ENCODE assay signal across 12 mouse cellular contexts in genomic region chr14:73838890-73839289, GRCm38 (mm10).
DNase-seq lines count a peak whose midpoint lies in the region; ATAC-seq and TF ChIP-seq lines count a peak whose summit lies in the region.
"Had no signal": no experiment of that assay in that cellular context is flagged by ENCODE, and none has a peak within 500 bp of the region (broad histone marks: within the 10 kb centered on the region; RNA-seq: fewer than 3 reads in every experiment).

No protein-coding gene starts in this region.

- TF ChIP-seq EP300 in heart, adult 2 months (IDR thresholded peaks at IDR 0.05; ENCODE audit: insufficient read depth, low read depth, low read length) = 0 out of 2 replicates have a peak, but pooled peaks have one; percentile 22

- no peak overlapping the region for H3K27ac ChIP-seq in heart, adult 2 months
- no peak overlapping the region for H3K27ac ChIP-seq in heart, embryonic 12.5 days (ENCODE audit: poor library complexity, severe bottlenecking)
- H3K27ac ChIP-seq: embryonic facial prominence, embryonic 13.5 days; hindbrain, embryonic 12.5 days had no signal

- no peak overlapping the region for H3K9ac ChIP-seq in heart, adult 2 months (ENCODE audit: low read depth, low read length)
- no peak overlapping the region for H3K9ac ChIP-seq in heart, embryonic 12.5 days
- H3K9ac ChIP-seq: embryonic facial prominence, embryonic 13.5 days; hindbrain, embryonic 12.5 days had no signal

- no peak overlapping the region for H3K4me2 ChIP-seq in heart, embryonic 12.5 days
- H3K4me2 ChIP-seq: embryonic facial prominence, embryonic 13.5 days; hindbrain, embryonic 12.5 days had no signal

- no peak overlapping the region for H3K4me3 ChIP-seq in heart, adult 2 months
- no peak overlapping the region for H3K4me3 ChIP-seq in heart, embryonic 12.5 days
- H3K4me3 ChIP-seq: embryonic facial prominence, embryonic 13.5 days; hindbrain, embryonic 12.5 days had no signal

- ATAC-seq in heart, embryonic 12.5 days (ENCODE audit: insufficient number of reproducible peaks, low FRiP score) = no peak
- ATAC-seq in megakaryocyte progenitor cell, adult 5-6 weeks (replicated peaks; ENCODE audit: poor library complexity) = peak; percentile 60

- H3K27me3 ChIP-seq in heart, adult 2 months (ENCODE audit: control insufficient read depth, insufficient read depth, low read length) = no peaks in the 10 kb centered on the region
- no peaks in the 10 kb centered on the region for H3K27me3 ChIP-seq in heart, embryonic 12.5 days (replicated peaks)
- H3K27me3 ChIP-seq: CH12.LX; embryonic facial prominence, embryonic 13.5 days; hindbrain, embryonic 12.5 days had no signal

- no peaks in the 10 kb centered on the region for H3K4me1 ChIP-seq in heart, adult 2 months (ENCODE audit: control insufficient read depth, insufficient read depth, low read length)
- no peaks in the 10 kb centered on the region for H3K4me1 ChIP-seq in heart, embryonic 12.5 days (replicated peaks)
- H3K4me1 ChIP-seq: embryonic facial prominence, embryonic 13.5 days; hindbrain, embryonic 12.5 days had no signal

- DNase-seq in heart, adult 2 months = peak; percentile 20 to 36
- DNase-seq in ovary, adult 18-20 months (ENCODE audit: low spot score) = peak; percentile 12
- no peak for DNase-seq in ovary, postnatal 10 days (ENCODE audit: low spot score)
- peak; percentile 5 to 10 for DNase-seq in heart, postnatal 10 days
- DNase-seq in right cerebral cortex, postnatal 25 days = no peak
- DNase-seq in cerebellum, postnatal 10 days = no peak
- DNase-seq: midbrain, embryonic 14.5 days had no signal

- 32% methylated on average over 6 of the region's 6 CpGs for WGBS in heart, adult 2 months
- 50% methylated on average over 6 of the region's 6 CpGs for WGBS in heart, embryonic 12.5 days

- H3K9me3 ChIP-seq in heart, embryonic 12.5 days (replicated peaks) = peaks cover 3% of the 10 kb centered on the region; the same call in 1 of the 2 replicates
- H3K9me3 ChIP-seq: embryonic facial prominence, embryonic 13.5 days; hindbrain, embryonic 12.5 days had no signal

- intact Hi-C loops in heart, adult 2 months (cut with DNase I) = no loop called here
- intact Hi-C loops in heart, postnatal 10 days (cut with DNase I) = no loop called here

- H3K36me3 ChIP-seq in heart, adult 2 months (ENCODE audit: control insufficient read depth, insufficient read depth, low read length) = no peaks in the 10 kb centered on the region
- no peaks in the 10 kb centered on the region for H3K36me3 ChIP-seq in heart, embryonic 12.5 days
- H3K36me3 ChIP-seq: embryonic facial prominence, embryonic 13.5 days; hindbrain, embryonic 12.5 days had no signal

- no peaks in the 10 kb centered on the region for H3K79me2 ChIP-seq in heart, adult 2 months (replicated peaks; ENCODE audit: control insufficient read depth, insufficient read depth, low read length)

- no peak for TF ChIP-seq POLR2A in heart, adult 2 months (IDR thresholded peaks at IDR 0.05; ENCODE audit: insufficient read depth, low read depth, low read length)

- no peak for TF ChIP-seq CTCF in heart, adult 2 months (IDR thresholded peaks at IDR 0.05)

Comparison
In these comparisons a context has a peak if more than half of its experiments do, and no peak if none do; other contexts are left out.
1. DNase-seq: peak in heart, adult 2 months (2 of 2), ovary, adult 18-20 months (single experiment) and heart, postnatal 10 days (2 of 2); none in ovary, postnatal 10 days (single experiment), right cerebral cortex, postnatal 25 days (single experiment) and cerebellum, postnatal 10 days (0 of 2).